Mouse (Mus musculus): ENCODE results near the gene Pmel.

The Pmel gene

GRCm38 (mm10) chr10:128703895-128704294 is at the start of gene Pmel:
Gene Pmel (plus strand): TSS chr10:128704195.
- DNase-seq (ENCODE audit: extremely low spot score): peak; percentile 12

GRCm38 (mm10) chr10:128655254-128655653 is 48.7 kb upstream of the Pmel start:
- DNase-seq (ENCODE audit: extremely low spot score): no peak

GRCm38 (mm10) chr10:128656731-128657130 is 47.3 kb upstream of the Pmel start:
- no peak for DNase-seq (ENCODE audit: extremely low spot score)

DNA sequence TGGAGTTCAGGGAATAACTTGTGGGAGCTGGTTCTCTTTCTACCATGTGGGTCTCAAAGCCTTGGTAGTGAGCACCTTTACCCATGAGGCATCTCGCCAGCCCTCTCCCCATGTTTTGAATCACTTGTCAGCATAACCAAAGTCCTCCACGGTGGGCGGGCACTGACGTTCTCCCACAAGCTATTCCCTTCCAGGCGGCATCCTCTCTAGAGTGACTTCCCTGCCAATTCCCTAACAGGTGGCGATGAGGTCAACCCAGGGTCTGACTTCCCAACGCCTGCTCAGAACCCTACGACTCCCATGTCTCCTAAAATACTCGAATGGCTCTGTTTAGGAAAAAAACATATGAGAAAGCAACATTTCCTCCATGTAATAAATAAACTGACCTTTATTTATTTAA is 46.2 kb upstream of the Pmel start:
- no peak for DNase-seq (ENCODE audit: extremely low spot score)

GRCm38 (mm10) chr10:128659490-128659889 is 44.5 kb upstream of the Pmel start:
- DNase-seq (ENCODE audit: extremely low spot score): no peak

- DNase-seq (ENCODE audit: extremely low spot score): no peak
Observed at GRCm38 (mm10) chr10:128662465-128662864, 41.5 kb upstream of the Pmel start.

GRCm38 (mm10) chr10:128663441-128664220 is 40.4 kb upstream of the Pmel start:
- DNase-seq (ENCODE audit: extremely low spot score): no peak

- no peak for DNase-seq (ENCODE audit: extremely low spot score)
Observed at GRCm38 (mm10) chr10:128664808-128665207, 39.2 kb upstream of the Pmel start.

DNA sequence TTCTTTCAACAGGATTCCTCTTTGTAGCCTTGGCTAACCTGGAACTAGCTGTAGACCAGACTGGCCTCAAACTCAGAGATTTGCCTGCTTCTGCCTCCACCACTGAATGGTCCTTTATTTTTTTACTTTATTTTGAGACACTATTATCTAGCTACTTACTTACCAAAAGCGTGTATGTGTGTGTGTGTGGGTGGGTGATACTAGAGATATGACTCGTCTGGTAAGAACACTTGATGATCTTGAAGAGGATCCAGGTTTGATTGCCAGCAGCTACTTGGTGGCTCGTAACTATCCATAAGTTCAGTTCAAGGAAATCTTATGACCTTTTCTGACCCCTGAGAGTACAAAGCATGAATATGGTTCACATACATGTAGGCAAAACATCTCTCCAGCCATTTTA is 38.7 kb upstream of the Pmel start:
- no peak for DNase-seq (ENCODE audit: extremely low spot score)

GRCm38 (mm10) chr10:128665806-128666205 is 38.2 kb upstream of the Pmel start:
- no peak for DNase-seq (ENCODE audit: extremely low spot score)

- peak; percentile 72 for DNase-seq (ENCODE audit: extremely low spot score)
Observed at GRCm38 (mm10) chr10:128668790-128669672, 35.0 kb upstream of the Pmel start.

DNA sequence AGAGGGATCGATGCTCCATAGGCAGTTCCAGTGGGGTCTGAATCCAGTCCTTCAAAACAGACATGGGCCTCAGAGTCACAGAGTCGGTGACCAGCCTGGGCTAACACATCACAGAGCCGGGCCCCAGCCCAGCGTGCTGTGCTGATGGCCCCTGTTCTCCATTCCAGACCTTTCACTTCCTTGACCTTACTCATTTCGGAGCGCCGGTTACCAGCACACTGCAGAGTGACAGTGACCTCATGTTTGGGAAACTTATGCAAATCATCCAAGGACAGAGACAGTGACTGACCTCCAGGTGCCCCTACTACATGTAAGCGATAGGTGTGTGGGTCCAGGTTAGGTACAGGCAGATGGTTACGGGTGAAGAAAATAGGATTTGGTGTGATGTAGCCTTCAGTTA is 32.8 kb upstream of the Pmel start:
- no peak for DNase-seq (ENCODE audit: extremely low spot score)

- DNase-seq (ENCODE audit: extremely low spot score): peak; percentile 96
Observed at GRCm38 (mm10) chr10:128673763-128674468, 30.1 kb upstream of the Pmel start, which contains the start of gene Suox. Gene Suox (minus strand): TSS chr10:128674073.

- peak; percentile 47 for DNase-seq (ENCODE audit: extremely low spot score)
Observed at GRCm38 (mm10) chr10:128674469-128675008, 29.5 kb upstream of the Pmel start.

GRCm38 (mm10) chr10:128695411-128695991 is 8.5 kb upstream of the Pmel start:
- no peak for DNase-seq (ENCODE audit: extremely low spot score)

GRCm38 (mm10) chr10:128695992-128696807 is 7.8 kb upstream of the Pmel start, which contains the start of gene Rab5b:
Gene Rab5b (minus strand): TSS chr10:128696264.
- DNase-seq (ENCODE audit: extremely low spot score): peak; percentile 97

DNA sequence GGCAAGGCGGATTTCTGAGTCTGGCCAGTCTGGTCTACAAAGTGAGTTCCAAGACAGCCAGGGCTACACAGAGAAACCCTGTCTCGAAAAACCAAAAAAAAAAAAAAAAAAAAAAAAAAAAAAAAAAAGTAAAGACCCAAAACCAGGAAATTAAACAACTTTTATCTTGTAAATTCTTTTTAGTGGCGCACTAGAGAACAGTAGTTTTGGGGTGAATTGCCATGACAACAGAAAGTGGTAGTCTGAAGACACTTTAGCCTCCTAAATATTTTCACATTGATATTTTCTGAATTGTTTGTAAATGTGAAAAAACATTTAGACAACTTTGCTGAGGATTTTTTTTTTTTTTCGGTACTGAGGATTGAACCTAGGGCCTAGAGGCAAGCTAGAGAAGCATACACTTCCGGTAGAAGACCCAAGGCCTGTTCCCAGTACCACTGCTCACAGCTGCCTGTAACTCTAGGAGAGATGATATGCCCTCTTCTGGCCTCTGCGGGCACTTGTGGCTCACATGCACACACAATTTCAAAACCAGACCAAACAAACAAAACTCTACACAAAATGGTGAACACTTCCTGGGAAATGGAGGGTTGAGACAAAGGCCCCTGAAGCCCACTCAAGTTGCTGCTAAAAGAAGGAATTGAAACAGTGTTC is 6.8 kb upstream of the Pmel start:
- no peak for DNase-seq (ENCODE audit: extremely low spot score)

- no peak for DNase-seq (ENCODE audit: extremely low spot score)
Observed at GRCm38 (mm10) chr10:128699006-128699405, 5.0 kb upstream of the Pmel start.

- DNase-seq (ENCODE audit: extremely low spot score): no peak
Observed at GRCm38 (mm10) chr10:128699611-128700010, 4.4 kb upstream of the Pmel start.

- DNase-seq (ENCODE audit: extremely low spot score): no peak
Observed at GRCm38 (mm10) chr10:128700712-128701111, 3.3 kb upstream of the Pmel start.
